Comparison of ENCODE assay signal across 19 mouse cellular contexts in genomic region chr7:130167261-130167660, GRCm38 (mm10).
DNase-seq lines count a peak whose midpoint lies in the region; ATAC-seq and TF ChIP-seq lines count a peak whose summit lies in the region.
"Had no signal": no experiment of that assay in that cellular context is flagged by ENCODE, and none has a peak within 500 bp of the region (broad histone marks: within the 10 kb centered on the region; RNA-seq: fewer than 3 reads in every experiment).

No protein-coding gene starts in this region.

- no peak for ATAC-seq in intestine, embryonic 14.5 days (replicated peaks; ENCODE audit: low FRiP score, low TSS enrichment, low read depth)
- no peak for ATAC-seq in intestine, postnatal 0 days
- no peak for ATAC-seq in lung, embryonic 15.5 days (ENCODE audit: borderline replicate concordance, extremely low read depth, low FRiP score, low TSS enrichment)
- no peak for ATAC-seq in embryonic facial prominence, embryonic 15.5 days (ENCODE audit: insufficient number of reproducible peaks, low FRiP score, low TSS enrichment, low read depth)
- ATAC-seq in stomach, embryonic 15.5 days (ENCODE audit: insufficient read depth, low FRiP score, low read depth), result no peak
- no peak for ATAC-seq in inflammation-experienced regulatory T-cells, adult 6 months
- ATAC-seq: intestine, embryonic 15.5 days had no signal

- DNase-seq in intestine, embryonic 14.5 days (ENCODE audit: low spot score), result no peak
- DNase-seq in lung, postnatal 25 days (ENCODE audit: low spot score), result no peak
- DNase-seq in layer of hippocampus, postnatal 36 days, result no peak
- DNase-seq: cerebellum, postnatal 14 days; heart, postnatal 36 days; left cerebral cortex, postnatal 4 days; right cerebral cortex, postnatal 25 days had no signal

- no peak overlapping the region for H3K9ac ChIP-seq in intestine, embryonic 14.5 days (ENCODE audit: low read length)
- no peak overlapping the region for H3K9ac ChIP-seq in intestine, postnatal 0 days (ENCODE audit: low read depth, low read length)
- no peak overlapping the region for H3K9ac ChIP-seq in lung, embryonic 15.5 days
- no peak overlapping the region for H3K9ac ChIP-seq in embryonic facial prominence, embryonic 15.5 days
- no peak overlapping the region for H3K9ac ChIP-seq in stomach, embryonic 15.5 days
- H3K9ac ChIP-seq: forebrain, embryonic 12.5 days; intestine, embryonic 15.5 days; liver, embryonic 15.5 days; neural tube, embryonic 12.5 days had no signal

- peak overlapping the region; percentile 2; the same call in 1 of the 2 replicates for H3K27ac ChIP-seq in intestine, embryonic 14.5 days (ENCODE audit: low read depth)
- no peak overlapping the region for H3K27ac ChIP-seq in intestine, postnatal 0 days (ENCODE audit: low read depth, low read length)
- peak overlapping the region; percentile 65 for H3K27ac ChIP-seq in lung, embryonic 15.5 days
- H3K27ac ChIP-seq in embryonic facial prominence, embryonic 15.5 days (replicated peaks), result peak overlapping the region; percentile 18; the same call in 1 of the 2 replicates
- H3K27ac ChIP-seq in stomach, embryonic 15.5 days, result peak overlapping the region; percentile 55
- H3K27ac ChIP-seq: forebrain, embryonic 12.5 days; intestine, embryonic 15.5 days; liver, embryonic 15.5 days; macrophage; neural tube, embryonic 12.5 days had no signal

- no peak for TF ChIP-seq CTCF in intestine, postnatal 0 days (IDR thresholded peaks at IDR 0.05; ENCODE audit: low read depth)

- peaks cover 76% of the 10 kb centered on the region for H3K36me3 ChIP-seq in intestine, embryonic 14.5 days (ENCODE audit: control insufficient read depth, insufficient read depth, low read length)
- H3K36me3 ChIP-seq in intestine, postnatal 0 days (ENCODE audit: control insufficient read depth, insufficient read depth), result peaks cover 40% of the 10 kb centered on the region
- H3K36me3 ChIP-seq in lung, embryonic 15.5 days, result peaks cover 51% of the 10 kb centered on the region
- H3K36me3 ChIP-seq in embryonic facial prominence, embryonic 15.5 days, result peaks cover 56% of the 10 kb centered on the region
- H3K36me3 ChIP-seq in stomach, embryonic 15.5 days, result peaks cover 19% of the 10 kb centered on the region
- H3K36me3 ChIP-seq: liver, embryonic 15.5 days had no signal

- WGBS in intestine, embryonic 14.5 days, result 75% methylated on average over 5 of the region's 5 CpGs
- 85% methylated on average over 5 of the region's 5 CpGs for WGBS in intestine, postnatal 0 days
- 51% methylated on average over 5 of the region's 5 CpGs for WGBS in lung, embryonic 15.5 days
- WGBS in embryonic facial prominence, embryonic 15.5 days, result 54% methylated on average over 5 of the region's 5 CpGs
- WGBS in stomach, embryonic 15.5 days, result 77% methylated on average over 5 of the region's 5 CpGs

- H3K4me2 ChIP-seq in intestine, embryonic 14.5 days (ENCODE audit: low read length), result no peak overlapping the region
- no peak overlapping the region for H3K4me2 ChIP-seq in intestine, postnatal 0 days (replicated peaks; ENCODE audit: low read depth)
- no peak overlapping the region for H3K4me2 ChIP-seq in lung, embryonic 15.5 days
- H3K4me2 ChIP-seq in embryonic facial prominence, embryonic 15.5 days (replicated peaks), result no peak overlapping the region
- H3K4me2 ChIP-seq in stomach, embryonic 15.5 days, result no peak overlapping the region
- H3K4me2 ChIP-seq: forebrain, embryonic 12.5 days; heart, embryonic 11.5 days; intestine, embryonic 15.5 days; liver, embryonic 15.5 days; midbrain, embryonic 11.5 days; neural tube, embryonic 12.5 days had no signal

- no peaks in the 10 kb centered on the region for H3K9me3 ChIP-seq in intestine, embryonic 14.5 days (ENCODE audit: control insufficient read depth, low read length)
- H3K9me3 ChIP-seq in intestine, postnatal 0 days (ENCODE audit: control insufficient read depth), result no peaks in the 10 kb centered on the region
- H3K9me3 ChIP-seq in lung, embryonic 15.5 days, result no peaks in the 10 kb centered on the region
- no peaks in the 10 kb centered on the region for H3K9me3 ChIP-seq in embryonic facial prominence, embryonic 15.5 days (replicated peaks)
- no peaks in the 10 kb centered on the region for H3K9me3 ChIP-seq in stomach, embryonic 15.5 days
- H3K9me3 ChIP-seq: forebrain, embryonic 12.5 days; intestine, embryonic 15.5 days; liver, embryonic 15.5 days; neural tube, embryonic 12.5 days had no signal

- peaks cover 36% of the 10 kb centered on the region for H3K4me1 ChIP-seq in intestine, embryonic 14.5 days (replicated peaks; ENCODE audit: control insufficient read depth, insufficient read depth, low read length)
- H3K4me1 ChIP-seq in intestine, postnatal 0 days (replicated peaks; ENCODE audit: control insufficient read depth, insufficient read depth, low read length), result peaks cover 3% of the 10 kb centered on the region; the same call in 1 of the 2 replicates
- H3K4me1 ChIP-seq in lung, embryonic 15.5 days, result peaks cover 62% of the 10 kb centered on the region
- H3K4me1 ChIP-seq in embryonic facial prominence, embryonic 15.5 days, result peaks cover 15% of the 10 kb centered on the region; the same call in 1 of the 2 replicates
- H3K4me1 ChIP-seq in stomach, embryonic 15.5 days, result peaks cover 17% of the 10 kb centered on the region
- H3K4me1 ChIP-seq: liver, embryonic 15.5 days had no signal

- no peaks in the 10 kb centered on the region for H3K27me3 ChIP-seq in intestine, embryonic 14.5 days (replicated peaks; ENCODE audit: control insufficient read depth, insufficient read depth, low read length)
- no peaks in the 10 kb centered on the region for H3K27me3 ChIP-seq in intestine, postnatal 0 days (replicated peaks; ENCODE audit: control insufficient read depth, insufficient read depth, low read length)
- no peaks in the 10 kb centered on the region for H3K27me3 ChIP-seq in lung, embryonic 15.5 days
- no peaks in the 10 kb centered on the region for H3K27me3 ChIP-seq in embryonic facial prominence, embryonic 15.5 days
- no peaks in the 10 kb centered on the region for H3K27me3 ChIP-seq in stomach, embryonic 15.5 days (replicated peaks)
- H3K27me3 ChIP-seq: intestine, embryonic 15.5 days; liver, embryonic 15.5 days; neural tube, embryonic 12.5 days had no signal

- H3K4me3 ChIP-seq in intestine, embryonic 14.5 days (ENCODE audit: low read depth, low read length), result no peak overlapping the region
- no peak overlapping the region for H3K4me3 ChIP-seq in intestine, postnatal 0 days (ENCODE audit: low read depth, low read length)
- no peak overlapping the region for H3K4me3 ChIP-seq in lung, embryonic 15.5 days
- no peak overlapping the region for H3K4me3 ChIP-seq in embryonic facial prominence, embryonic 15.5 days (replicated peaks)
- H3K4me3 ChIP-seq in stomach, embryonic 15.5 days (replicated peaks), result no peak overlapping the region
- H3K4me3 ChIP-seq: forebrain, embryonic 12.5 days; intestine, embryonic 15.5 days; liver, embryonic 15.5 days; neural tube, embryonic 12.5 days had no signal
